Mouse (Mus musculus): Measurements from ENCODE around the gene Cfap61.

DNA sequence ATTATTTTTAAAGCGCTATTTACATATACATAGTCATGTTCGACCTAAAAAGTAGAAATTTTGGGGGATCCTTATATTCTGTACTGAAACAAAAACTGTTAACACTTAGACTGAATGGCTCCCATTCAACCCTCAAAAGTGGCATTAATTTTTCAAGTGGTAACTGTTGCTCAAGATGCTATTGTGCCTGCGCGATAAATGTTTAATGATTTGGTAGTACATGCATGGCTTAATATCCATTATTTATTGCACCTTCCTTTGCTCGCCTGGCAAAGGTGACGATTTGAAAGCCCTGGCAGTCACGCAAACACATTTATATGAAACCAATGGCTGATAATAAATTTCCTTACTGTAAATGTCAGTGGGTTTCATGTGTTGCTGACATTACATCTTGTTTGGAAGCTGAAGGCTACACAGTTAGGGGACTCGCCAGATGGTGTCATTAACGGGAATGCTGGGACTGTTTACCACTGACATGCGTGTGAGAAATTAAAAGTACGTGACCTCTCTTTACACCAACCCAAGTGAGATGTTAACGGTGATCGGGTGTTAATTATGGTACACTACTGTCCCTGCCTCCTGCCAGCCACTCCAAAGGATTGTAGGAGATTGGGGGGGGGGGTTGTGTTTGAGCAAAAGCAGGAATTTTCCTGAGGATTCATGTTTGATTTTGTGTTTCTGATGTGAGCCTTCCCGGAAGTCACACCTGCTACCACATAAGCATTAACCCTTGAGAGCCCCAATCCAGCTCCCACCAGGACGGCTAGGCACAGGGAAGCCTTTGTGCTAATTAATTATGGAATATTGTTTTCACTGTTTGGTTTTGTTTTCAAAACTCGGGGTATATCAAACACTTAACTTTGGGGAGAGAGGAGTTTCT is 127.1 kb downstream of the Cfap61 start:
- TF ChIP-seq FLI1 (IDR thresholded peaks at IDR 0.05; ENCODE audit: low read length): no peak
- no peak for TF ChIP-seq GATA1 (IDR thresholded peaks at IDR 0.05; ENCODE audit: borderline replicate concordance, low read length)
